ENCODE assay signal across 8 mouse cellular contexts in the genomic region with DNA sequence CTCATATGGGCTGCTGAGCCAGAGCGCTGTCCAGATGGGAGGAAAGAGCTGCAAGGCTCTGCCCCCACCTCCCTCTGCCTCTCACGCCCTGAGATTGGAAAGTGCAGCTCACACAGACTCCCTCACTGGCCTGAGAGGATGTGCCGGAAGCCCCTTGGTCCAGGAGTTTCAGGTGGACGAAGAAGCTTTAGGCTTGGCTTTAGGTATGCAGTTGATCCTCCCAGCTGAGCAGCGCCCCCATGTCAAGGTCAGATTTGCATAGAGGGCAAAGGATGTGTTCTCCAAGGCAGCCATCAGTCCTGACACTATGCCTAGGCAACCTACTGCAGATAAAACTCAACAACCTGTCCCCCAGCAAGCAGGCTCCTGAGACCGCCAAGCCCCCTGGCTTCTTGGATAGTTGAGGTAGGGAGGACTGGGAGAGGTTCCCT. TPM values are rescaled to one million over a fixed set of nuclear protein-coding genes. Genes with fewer than 3 reads are reported as not detected.
DNase-seq lines count a peak whose midpoint lies in the region; ATAC-seq and TF ChIP-seq lines count a peak whose summit lies in the region.

No protein-coding gene starts in this region.

- TF ChIP-seq CTCF in cerebellum, adult 2 months (IDR thresholded peaks at IDR 0.05; ENCODE audit: borderline replicate concordance, insufficient read depth, low read depth, low read length) = no peak

- no peaks in the 10 kb centered on the region for H3K27me3 ChIP-seq in cerebellum, adult 2 months (ENCODE audit: control insufficient read depth, insufficient read depth, low read length)
- peaks cover 52% of the 10 kb centered on the region for H3K27me3 ChIP-seq in liver, embryonic 15.5 days

- H3K4me2 ChIP-seq in liver, embryonic 15.5 days = peak overlapping the region; percentile 94

- no peak for ATAC-seq in liver, embryonic 15.5 days (ENCODE audit: insufficient read depth)

- peak overlapping the region; percentile 70 for H3K27ac ChIP-seq in cerebellum, adult 2 months (ENCODE audit: insufficient read depth, low read length)
- H3K27ac ChIP-seq in ES-E14 (ENCODE audit: insufficient read depth, low read depth, low read length, poor library complexity, severe bottlenecking) = peak overlapping the region; percentile 1; the same call in 1 of the 2 replicates
- H3K27ac ChIP-seq in liver, embryonic 15.5 days (replicated peaks) = no peak overlapping the region

- no peak for TF ChIP-seq POLR2A in cerebellum, adult 2 months (IDR thresholded peaks at IDR 0.05; ENCODE audit: borderline replicate concordance, insufficient read depth, low read length)

- H3K4me3 ChIP-seq in cerebellum, adult 2 months (replicated peaks; ENCODE audit: insufficient read depth, low read depth, low read length) = peak overlapping the region; percentile 74
- 0 out of 4 replicates have a peak overlapping the region, but pooled peaks have one; percentile 0 to 12 for H3K4me3 ChIP-seq in ES-E14 (ENCODE audit: insufficient read depth in 1 of 2, low read depth in 1 of 2, low read length in 2 of 2, poor library complexity in 1 of 2, severe bottlenecking in 1 of 2)
- H3K4me3 ChIP-seq in liver, embryonic 15.5 days (replicated peaks) = no peak overlapping the region

- H3K9ac ChIP-seq in ES-E14 (ENCODE audit: insufficient read depth, low read depth, low read length, poor library complexity, severe bottlenecking) = 0 out of 2 replicates have a peak overlapping the region, but pooled peaks have one; percentile 3
- H3K9ac ChIP-seq in liver, embryonic 15.5 days = no peak overlapping the region

- intact Hi-C loops in heart, postnatal 36 days (cut with DNase I) = loop anchor here (5.0 kb wide), 1 partner anchor 234 kb away; no protein-coding TSS in a partner anchor

- 69% methylated on average over 5 of the region's 6 CpGs for WGBS in cerebellum, adult 2 months
- WGBS in liver, embryonic 15.5 days (ENCODE audit: insufficient replicate concordance) = 47% methylated on average over 6 of the region's 6 CpGs

- no peaks in the 10 kb centered on the region for H3K9me3 ChIP-seq in ES-E14 (ENCODE audit: control insufficient read depth, insufficient read depth, low read depth, low read length)
- no peaks in the 10 kb centered on the region for H3K9me3 ChIP-seq in liver, embryonic 15.5 days (replicated peaks)

- peaks cover 15% of the 10 kb centered on the region; the same call in 1 of the 2 replicates for H3K36me3 ChIP-seq in ES-E14 (ENCODE audit: control insufficient read depth, insufficient read depth, low read length, poor library complexity, severe bottlenecking)
- no peaks in the 10 kb centered on the region for H3K36me3 ChIP-seq in liver, embryonic 15.5 days (replicated peaks)

- in situ Hi-C loops in ES-E14 (cut with MboI; ENCODE audit: low sequenced_read_pairs in 2 of 2, unreplicated experiment in 2 of 2) = no loop called here

- peak; percentile 45 to 50 for DNase-seq in cerebellum, adult 2 months
- DNase-seq in cerebellum, postnatal 14 days = no peak
- DNase-seq in ES-E14 (ENCODE audit: low read depth, low spot score) = no peak
- DNase-seq in heart, postnatal 36 days = peak; percentile 49 to 52
- no peak for DNase-seq in gastrocnemius, adult 18-20 months (ENCODE audit: low spot score)
- no peak for DNase-seq in T-cell, adult 2 months (ENCODE audit: low spot score)
- no peak for DNase-seq in gastrocnemius, postnatal 4 days (ENCODE audit: low spot score in 2 of 2)

- peaks cover 37% of the 10 kb centered on the region for H3K4me1 ChIP-seq in cerebellum, adult 2 months (ENCODE audit: control insufficient read depth, insufficient read depth, low read length)
- peaks cover 8 to 19% of the 10 kb centered on the region in 2 experiments for H3K4me1 ChIP-seq in ES-E14 (ENCODE audit: control insufficient read depth in 2 of 2, insufficient read depth in 2 of 2, low read length in 2 of 2, poor library complexity in 1 of 2)
- peaks cover 31% of the 10 kb centered on the region for H3K4me1 ChIP-seq in liver, embryonic 15.5 days (replicated peaks)

TF ChIP-seq in ES-E14, 5 proteins besides CTCF, POLR2A, EP300 and RAD21:
- TF ChIP-seq MAFK (IDR thresholded peaks at IDR 0.05; ENCODE audit: insufficient read depth, low read depth, low read length) (no peak), CHD2 (IDR thresholded peaks at IDR 0.05; ENCODE audit: low read depth, low read length) (no peak), HCFC1 (IDR thresholded peaks at IDR 0.05; ENCODE audit: borderline replicate concordance, insufficient read depth, low read length) (no peak), ZC3H11A (IDR thresholded peaks at IDR 0.05; ENCODE audit: borderline replicate concordance, low read depth, low read length) (no peak), ZNF384 (IDR thresholded peaks at IDR 0.05; ENCODE audit: low read depth, low read length) (no peak)

RNA-seq across cellular contexts. Expression of a gene that starts 1.1 kb away (rescaled TPM):
- not detected in 2 replicates for polyA plus RNA-seq in cerebellum, adult 2 months (2012; rRNA removed)
- total RNA-seq in ES-E14 (2012; rRNA removed) = not detected in 2 replicates
- total RNA-seq in heart, postnatal 36 days (2021) = not detected
- polyA plus RNA-seq in liver, embryonic 15.5 days (2015; fragmentation: Nextera tagmentation; extraction: Ambion mirVana) = not detected in 2 replicates
- not detected for total RNA-seq in gastrocnemius, adult 18-20 months (2021)
- not detected for total RNA-seq in gastrocnemius, postnatal 4 days (2021)

RNA-seq across cellular contexts. Expression of a gene that starts 3.8 kb away (rescaled TPM):
- polyA plus RNA-seq in cerebellum, adult 2 months (2012; rRNA removed) = 86.0 and 98.5 TPM in 2 replicates
- 12.8 and 14.8 TPM in 2 replicates for total RNA-seq in ES-E14 (2012; rRNA removed)
- total RNA-seq in heart, postnatal 36 days (2021) = 100 to 1,000 TPM; 113 to 123 TPM
- 7.8 and 8.0 TPM in 2 replicates for polyA plus RNA-seq in liver, embryonic 15.5 days (2015; fragmentation: Nextera tagmentation; extraction: Ambion mirVana)
- 100 to 1,000 TPM; 153 to 161 TPM for total RNA-seq in gastrocnemius, adult 18-20 months (2021)
- 100 to 1,000 TPM; 140 to 145 TPM for total RNA-seq in gastrocnemius, postnatal 4 days (2021)

RNA-seq across cellular contexts. Expression of a gene that starts 16.2 kb away (rescaled TPM):
- 1.4 and 1.7 TPM in 2 replicates for polyA plus RNA-seq in cerebellum, adult 2 months (2012; rRNA removed)
- total RNA-seq in ES-E14 (2012; rRNA removed) = not detected in 2 replicates
- 1 to 10 TPM; 2.1 to 2.7 TPM for total RNA-seq in heart, postnatal 36 days (2021)
- 0.07 TPM in 2 replicates for polyA plus RNA-seq in liver, embryonic 15.5 days (2015; fragmentation: Nextera tagmentation; extraction: Ambion mirVana)
- total RNA-seq in gastrocnemius, adult 18-20 months (2021) = not detected
- total RNA-seq in gastrocnemius, postnatal 4 days (2021) = under 1 TPM in 1 of 2 experiments, not detected in 1; 0.16 TPM

RNA-seq across cellular contexts. Expression of a gene that starts 45.3 kb away (rescaled TPM):
- 158 and 185 TPM in 2 replicates for polyA plus RNA-seq in cerebellum, adult 2 months (2012; rRNA removed)
- total RNA-seq in ES-E14 (2012; rRNA removed) = 5.2 and 7.5 TPM in 2 replicates
- 1 to 10 TPM; 1.7 to 1.9 TPM for total RNA-seq in heart, postnatal 36 days (2021)
- 0.24 and 0.53 TPM in 2 replicates for polyA plus RNA-seq in liver, embryonic 15.5 days (2015; fragmentation: Nextera tagmentation; extraction: Ambion mirVana)
- 10 to 100 TPM; 15.7 to 24.5 TPM for total RNA-seq in gastrocnemius, adult 18-20 months (2021)
- 10 to 100 TPM; 55.8 to 95.9 TPM for total RNA-seq in gastrocnemius, postnatal 4 days (2021)

RNA-seq across cellular contexts. Expression of a gene that starts 58.3 kb away (rescaled TPM):
- polyA plus RNA-seq in cerebellum, adult 2 months (2012; rRNA removed) = 0.38 and 0.63 TPM in 2 replicates
- not detected in 2 replicates for total RNA-seq in ES-E14 (2012; rRNA removed)
- 10 to 100 TPM; 68.3 to 69.5 TPM for total RNA-seq in heart, postnatal 36 days (2021)
- 0.69 and 0.82 TPM in 2 replicates for polyA plus RNA-seq in liver, embryonic 15.5 days (2015; fragmentation: Nextera tagmentation; extraction: Ambion mirVana)
- total RNA-seq in gastrocnemius, adult 18-20 months (2021) = 10 to 100 TPM; 16.1 to 19.0 TPM
- 10 to 100 TPM; 12.8 to 13.2 TPM for total RNA-seq in gastrocnemius, postnatal 4 days (2021)

Comparison
In these comparisons a context has a peak if more than half of its experiments do, and no peak if none do; other contexts are left out.
1. DNase-seq: peak in cerebellum, adult 2 months (2 of 2) and heart, postnatal 36 days (2 of 2); none in cerebellum, postnatal 14 days (0 of 2), ES-E14 (single experiment), gastrocnemius, adult 18-20 months (single experiment), T-cell, adult 2 months (single experiment) and gastrocnemius, postnatal 4 days (0 of 2).